Mouse (Mus musculus) limb, embryonic 14.5 days (tissue): Measurements from ENCODE around the gene Fthl17f. TPM values are rescaled to one million over a fixed set of nuclear protein-coding genes. Genes with fewer than 3 reads are reported as not detected.
"Not testable (repeated sequence)": the region's sequence is repeated elsewhere in the genome, so short reads cannot be mapped to it uniquely, and the experiment has no call there.

Experiments
- ATAC-seq: fragments of 200-750 bp; cut with Nextera tagmentation; 2 replicates; pipeline ENCODE4 v1.8.0; 2017; ENCODE audit warnings: low read depth, moderate number of reproducible peaks, moderate TSS enrichment; ENCODE audit not compliant: low FRiP score
- DNase-seq: peaks from one replicate; pipeline ENCODE4 v3.0.0-alpha.2; 2015; ENCODE audit warnings: low spot score
- H3K27ac ChIP-seq: fragments of 300-500 bp; sonication (generic); replicated peaks from 2 replicates; pipeline ENCODE4 v1.5.1; 2014; ENCODE audit warnings: low read depth, mild to moderate bottlenecking, low read length, moderate library complexity, mixed read lengths
- H3K27me3 ChIP-seq: fragments of 300-500 bp; sonication (generic); 2 replicates; pipeline ENCODE4 v1.6.1; 2014; ENCODE audit warnings: low read length, mixed read lengths; ENCODE audit not compliant: control insufficient read depth, insufficient read depth
- H3K36me3 ChIP-seq: fragments of 300-500 bp; sonication (generic); 2 replicates; pipeline ENCODE4 v1.6.1; 2014; ENCODE audit warnings: mild to moderate bottlenecking, low read length, moderate library complexity, mixed read lengths; ENCODE audit not compliant: control insufficient read depth, insufficient read depth
- H3K4me1 ChIP-seq: fragments of 300-500 bp; sonication (generic); 2 replicates; pipeline ENCODE4 v1.6.1; 2014; ENCODE audit warnings: antibody characterized with exemption, low read length, mixed read lengths; ENCODE audit not compliant: control insufficient read depth, insufficient read depth
- H3K4me2 ChIP-seq: fragments of 300-500 bp; sonication (generic); replicated peaks from 2 replicates; pipeline ENCODE4 v1.6.1; 2014; ENCODE audit warnings: low read depth, mild to moderate bottlenecking, low read length, moderate library complexity; ENCODE audit not compliant: severe bottlenecking
- H3K4me3 ChIP-seq: fragments of 300-500 bp; sonication (generic); replicated peaks from 2 replicates; pipeline ENCODE4 v1.5.1; 2014; ENCODE audit warnings: low read length
- H3K9ac ChIP-seq: fragments of 300-500 bp; sonication (generic); 2 replicates; pipeline ENCODE4 v1.6.1; 2014; ENCODE audit warnings: mild to moderate bottlenecking, low read depth, low read length, moderate library complexity; ENCODE audit not compliant: severe bottlenecking
- H3K9me3 ChIP-seq: fragments of 300-500 bp; sonication (generic); 2 replicates; pipeline ENCODE4 v1.6.1; 2016; ENCODE audit warnings: low read length; ENCODE audit not compliant: control insufficient read depth
- POLR2A ChIP-seq: fragments of 200-500 bp; IDR thresholded peaks from 2 replicates; pipeline ENCODE4 v1.8.0; 2012; ENCODE audit warnings: inconsistent platforms, mild to moderate bottlenecking, moderate library complexity, borderline replicate concordance; ENCODE audit not compliant: insufficient read depth, insufficient read length; ENCODE audit errors: extremely low read depth
- whole genome bisulfite sequencing: fragments of 180-500 bp; shearing (Covaris S2); extraction: QIAGEN DNeasy Blood & Tissue Kit; methylation state at CpG from one replicate; pipeline ENCODE4 v1.1.7; 2014; 5-methylcytosine and 5-hydroxymethylcytosine counted together
- polyA plus RNA-seq, 2 experiments: library from polyadenylated mRNA; depleted of rRNA in 1 of 2; stranded (reverse) in 1 of 2; unstranded in 1 of 2; fragments of >200 nt; fragmentation: Nextera tagmentation in 1 of 2; extraction: Ambion mirVana in 1 of 2; gene quantifications; 2 replicates each; pipeline versions ENCODE4 v1.2.1 to v1.2.3; 2012 to 2014

Fthl17f gene
- polyA plus RNA-seq, 2 experiments, result not detected

- no peaks in the 10 kb centered on the region for H3K27me3 ChIP-seq
- H3K4me1 ChIP-seq, result no peaks in the 10 kb centered on the region
- H3K9ac ChIP-seq, result no peak overlapping the region
- no peaks in the 10 kb centered on the region for H3K9me3 ChIP-seq
- H3K36me3 ChIP-seq, result no peaks in the 10 kb centered on the region
- H3K4me3 ChIP-seq, result no peak overlapping the region
- no peak for TF ChIP-seq POLR2A
- ATAC-seq (no peak), DNase-seq (no peak)
- 83% methylated on average over 4 of the region's 4 CpGs for WGBS
- H3K27ac ChIP-seq, result no peak overlapping the region
- no peak overlapping the region for H3K4me2 ChIP-seq
Observed at GRCm38 (mm10) chrX:9062101-9062500, 714 bp upstream of the Fthl17f start.

GRCm38 (mm10) chrX:9077699-9078098, 14.9 kb downstream of the Fthl17f start:
- not testable (repeated sequence) for H3K9me3 ChIP-seq, H3K4me3 ChIP-seq, DNase-seq, H3K27me3 ChIP-seq, ATAC-seq, H3K27ac ChIP-seq, H3K36me3 ChIP-seq, H3K9ac ChIP-seq, H3K4me2 ChIP-seq, H3K4me1 ChIP-seq
- 17% methylated on average over 4 of the region's 10 CpGs for WGBS

GRCm38 (mm10) chrX:9095066-9095465, 32.3 kb downstream of the Fthl17f start:
- H3K27me3 ChIP-seq, H3K4me2 ChIP-seq, DNase-seq, H3K9ac ChIP-seq, H3K27ac ChIP-seq, ATAC-seq, H3K4me1 ChIP-seq, H3K4me3 ChIP-seq, H3K9me3 ChIP-seq, H3K36me3 ChIP-seq: not testable (repeated sequence)

GRCm38 (mm10) chrX:9104262-9104661, 41.4 kb downstream of the Fthl17f start, which contains the start of gene 4930402K13Rik:
Gene 4930402K13Rik, plus strand, starts transcription at chrX:9104562.
- no peak within 1 kb of the TSS for H3K27ac ChIP-seq
- TF ChIP-seq POLR2A, result no peak
- ATAC-seq, result no peak

GRCm38 (mm10) chrX:9110381-9110780, 47.6 kb downstream of the Fthl17f start:
- TF ChIP-seq POLR2A, result no peak

More at GRCm38 (mm10) chrX:9104262-9104661, 41.4 kb downstream of the Fthl17f start, which contains the start of gene 4930402K13Rik:
- no peaks in the 10 kb centered on the region for H3K36me3 ChIP-seq
- H3K9ac ChIP-seq, result no peak within 1 kb of the TSS
- no peaks in the 10 kb centered on the region for H3K9me3 ChIP-seq
- DNase-seq, result no peak
- no peak within 1 kb of the TSS for H3K4me2 ChIP-seq
- H3K27me3 ChIP-seq, result no peaks in the 10 kb centered on the region
- no peak within 1 kb of the TSS for H3K4me3 ChIP-seq
- WGBS, result 87% methylated on average over 6 of the region's 6 CpGs
- no peaks in the 10 kb centered on the region for H3K4me1 ChIP-seq

More at GRCm38 (mm10) chrX:9110381-9110780, 47.6 kb downstream of the Fthl17f start:
- DNase-seq (no peak), ATAC-seq (no peak)
- Histone ChIP-seq H3K27me3 (no peaks in the 10 kb centered on the region), H3K4me1 (no peaks in the 10 kb centered on the region), H3K4me2 (no peak overlapping the region), H3K9me3 (no peaks in the 10 kb centered on the region), H3K27ac (no peak overlapping the region), H3K9ac (no peak overlapping the region), H3K36me3 (no peaks in the 10 kb centered on the region), H3K4me3 (no peak overlapping the region)
- WGBS, result 66% methylated on average over 2 of the region's 2 CpGs

Other genes with a start within 250 kb of the Fthl17f start
- gene Gm6592, start 219.0 kb upstream of the Fthl17f start, polyA plus RNA-seq (2012; rRNA removed), result not detected in 2 replicates
- not detected in 2 replicates for gene Gm6592, start 219.0 kb upstream of the Fthl17f start, polyA plus RNA-seq (2014; fragmentation: Nextera tagmentation; extraction: Ambion mirVana)
- not detected in 2 replicates for gene Gm5751, start 188.8 kb upstream of the Fthl17f start, polyA plus RNA-seq (2012; rRNA removed)
- not detected in 2 replicates for gene Gm5751, start 188.8 kb upstream of the Fthl17f start, polyA plus RNA-seq (2014; fragmentation: Nextera tagmentation; extraction: Ambion mirVana)
- 6.9 and 9.7 TPM in 2 replicates for gene B630019K06Rik, start 170.6 kb upstream of the Fthl17f start, polyA plus RNA-seq (2012; rRNA removed)
- 5.6 and 7.4 TPM in 2 replicates for gene B630019K06Rik, start 170.6 kb upstream of the Fthl17f start, polyA plus RNA-seq (2014; fragmentation: Nextera tagmentation; extraction: Ambion mirVana)
- gene Fthl17b, start 100.0 kb upstream of the Fthl17f start, polyA plus RNA-seq (2012; rRNA removed), result not detected in 2 replicates
- not detected in 2 replicates for gene Fthl17b, start 100.0 kb upstream of the Fthl17f start, polyA plus RNA-seq (2014; fragmentation: Nextera tagmentation; extraction: Ambion mirVana)
- not detected in 2 replicates for gene Fthl17c, start 86.5 kb upstream of the Fthl17f start, polyA plus RNA-seq (2012; rRNA removed)
- gene Fthl17c, start 86.5 kb upstream of the Fthl17f start, polyA plus RNA-seq (2014; fragmentation: Nextera tagmentation; extraction: Ambion mirVana), result not detected in 2 replicates
- not detected in 2 replicates for gene Fthl17d, start 76.3 kb upstream of the Fthl17f start, polyA plus RNA-seq (2012; rRNA removed)
- gene Fthl17d, start 76.3 kb upstream of the Fthl17f start, polyA plus RNA-seq (2014; fragmentation: Nextera tagmentation; extraction: Ambion mirVana), result not detected in 2 replicates
- gene Fthl17e, start 29.5 kb upstream of the Fthl17f start, polyA plus RNA-seq (2012; rRNA removed), result not detected in 2 replicates
- not detected in 2 replicates for gene Fthl17e, start 29.5 kb upstream of the Fthl17f start, polyA plus RNA-seq (2014; fragmentation: Nextera tagmentation; extraction: Ambion mirVana)
- gene 4930402K13Rik, start 41.5 kb downstream of the Fthl17f start, polyA plus RNA-seq (2012; rRNA removed), result not detected in 2 replicates
- not detected in 2 replicates for gene 4930402K13Rik, start 41.5 kb downstream of the Fthl17f start, polyA plus RNA-seq (2014; fragmentation: Nextera tagmentation; extraction: Ambion mirVana)
- 0.29 and 0.60 TPM in 2 replicates for gene Lancl3, start 136.9 kb downstream of the Fthl17f start, polyA plus RNA-seq (2012; rRNA removed)
- 0.63 and 0.93 TPM in 2 replicates for gene Lancl3, start 136.9 kb downstream of the Fthl17f start, polyA plus RNA-seq (2014; fragmentation: Nextera tagmentation; extraction: Ambion mirVana)
- gene Gm14862, start 193.9 kb downstream of the Fthl17f start, polyA plus RNA-seq (2012; rRNA removed), result not detected in 2 replicates
- gene Gm14862, start 193.9 kb downstream of the Fthl17f start, polyA plus RNA-seq (2014; fragmentation: Nextera tagmentation; extraction: Ambion mirVana), result not detected in 2 replicates
- 0.84 and 0.95 TPM in 2 replicates for gene Xk, start 209.7 kb downstream of the Fthl17f start, polyA plus RNA-seq (2012; rRNA removed)
- 0.80 and 0.86 TPM in 2 replicates for gene Xk, start 209.7 kb downstream of the Fthl17f start, polyA plus RNA-seq (2014; fragmentation: Nextera tagmentation; extraction: Ambion mirVana)
- 0.85 TPM in 1 of 2 replicates, not detected in the other for gene H2al1m, start 220.7 kb downstream of the Fthl17f start, polyA plus RNA-seq (2012; rRNA removed)
- not detected in 2 replicates for gene H2al1m, start 220.7 kb downstream of the Fthl17f start, polyA plus RNA-seq (2014; fragmentation: Nextera tagmentation; extraction: Ambion mirVana)